Comparison of ENCODE assay signal across 15 mouse cellular contexts in genomic region chr15:100628797-100629196, GRCm38 (mm10). TPM values are rescaled to one million over a fixed set of nuclear protein-coding genes. Genes with fewer than 3 reads are reported as not detected.
DNase-seq lines count a peak whose midpoint lies in the region; ATAC-seq lines count a peak whose summit lies in the region.
"Had no signal": no experiment of that assay in that cellular context is flagged by ENCODE, and none has a peak within 500 bp of the region (broad histone marks: within the 10 kb centered on the region; RNA-seq: fewer than 3 reads in every experiment).

No protein-coding gene starts in this region.

- DNase-seq in heart, postnatal 36 days, result no peak
- no peak for DNase-seq in limb, embryonic 10.5 days (ENCODE audit: low spot score)
- peak; percentile 72 for DNase-seq in R1 (ENCODE audit: low read depth, low spot score)
- DNase-seq in lung, postnatal 14 days, result peak; percentile 37
- DNase-seq in spleen, postnatal 4 days (ENCODE audit: low spot score in 2 of 2), result no peak
- no peak for DNase-seq in left cerebral cortex, postnatal 36 days (ENCODE audit: low spot score in 2 of 2)
- DNase-seq: cerebellum, adult 18-20 months; gastrocnemius, postnatal 14 days had no signal

- WGBS in heart, embryonic 15.5 days, result 53% methylated on average over 7 of the region's 7 CpGs
- WGBS in limb, embryonic 15.5 days, result 57% methylated on average over 7 of the region's 7 CpGs
- WGBS in limb, embryonic 10.5 days, result 51% methylated on average over 7 of the region's 7 CpGs

- peak overlapping the region; percentile 33; the same call in 1 of the 2 replicates for H3K27ac ChIP-seq in heart, embryonic 15.5 days
- H3K27ac ChIP-seq in limb, embryonic 15.5 days, result peak overlapping the region; percentile 38; the same call in 1 of the 2 replicates
- H3K27ac ChIP-seq in limb, embryonic 10.5 days, result no peak overlapping the region
- H3K27ac ChIP-seq: hindbrain, embryonic 12.5 days; macrophage; midbrain, embryonic 13.5 days had no signal

- no peak overlapping the region for H3K9ac ChIP-seq in heart, embryonic 15.5 days
- no peak overlapping the region for H3K9ac ChIP-seq in limb, embryonic 15.5 days
- H3K9ac ChIP-seq: hindbrain, embryonic 12.5 days; midbrain, embryonic 13.5 days had no signal

- H3K27me3 ChIP-seq in heart, embryonic 15.5 days, result 0 out of 2 replicates have a peak, but pooled peaks cover 4% of the 10 kb centered on the region
- no peaks in the 10 kb centered on the region for H3K27me3 ChIP-seq in limb, embryonic 15.5 days
- H3K27me3 ChIP-seq in limb, embryonic 10.5 days (ENCODE audit: low read depth, poor library complexity, severe bottlenecking), result peaks cover 14% of the 10 kb centered on the region
- H3K27me3 ChIP-seq: Patski had no signal

- ATAC-seq in heart, embryonic 15.5 days (replicated peaks; ENCODE audit: insufficient number of reproducible peaks, insufficient read depth, low FRiP score, low read depth), result no peak
- no peak for ATAC-seq in limb, embryonic 15.5 days (ENCODE audit: insufficient number of reproducible peaks, low FRiP score, low TSS enrichment, low read depth)
- ATAC-seq: intestine, embryonic 16.5 days; midbrain, embryonic 13.5 days; Patski had no signal

- intact Hi-C loops in heart, postnatal 36 days (cut with DNase I), result no loop called here
- intact Hi-C loops in left cerebral cortex, postnatal 36 days (cut with DNase I), result no loop called here

- H3K4me3 ChIP-seq in heart, embryonic 15.5 days, result no peak overlapping the region
- H3K4me3 ChIP-seq in limb, embryonic 15.5 days, result no peak overlapping the region
- no peak overlapping the region for H3K4me3 ChIP-seq in limb, embryonic 10.5 days
- H3K4me3 ChIP-seq: hindbrain, embryonic 12.5 days; midbrain, embryonic 13.5 days had no signal

- no peak overlapping the region for H3K4me2 ChIP-seq in heart, embryonic 15.5 days
- H3K4me2 ChIP-seq in limb, embryonic 15.5 days, result no peak overlapping the region
- H3K4me2 ChIP-seq: hindbrain, embryonic 12.5 days; midbrain, embryonic 13.5 days had no signal

- H3K4me1 ChIP-seq in heart, embryonic 15.5 days (replicated peaks), result peaks cover 13% of the 10 kb centered on the region; the same call in 1 of the 2 replicates
- peaks cover 11% of the 10 kb centered on the region for H3K4me1 ChIP-seq in limb, embryonic 15.5 days
- peaks cover 19% of the 10 kb centered on the region for H3K4me1 ChIP-seq in limb, embryonic 10.5 days

- H3K36me3 ChIP-seq in heart, embryonic 15.5 days, result no peaks in the 10 kb centered on the region
- H3K36me3 ChIP-seq in limb, embryonic 15.5 days, result no peaks in the 10 kb centered on the region
- no peaks in the 10 kb centered on the region for H3K36me3 ChIP-seq in limb, embryonic 10.5 days
- H3K36me3 ChIP-seq: hindbrain, embryonic 12.5 days; midbrain, embryonic 13.5 days had no signal

- H3K9me3 ChIP-seq in heart, embryonic 15.5 days (replicated peaks), result no peaks in the 10 kb centered on the region
- no peaks in the 10 kb centered on the region for H3K9me3 ChIP-seq in limb, embryonic 15.5 days
- no peaks in the 10 kb centered on the region for H3K9me3 ChIP-seq in limb, embryonic 10.5 days (replicated peaks)
- H3K9me3 ChIP-seq: hindbrain, embryonic 12.5 days; midbrain, embryonic 13.5 days had no signal

RNA-seq across cellular contexts. Expression of gene Smagp, which starts 7.9 kb away (rescaled TPM):
- polyA plus RNA-seq in heart, embryonic 15.5 days (2015; fragmentation: Nextera tagmentation; extraction: Ambion mirVana), result 14.6 and 15.3 TPM in 2 replicates
- 10 to 100 TPM; 13.7 to 15.8 TPM for total RNA-seq in heart, postnatal 36 days (2021)
- 34.8 and 36.6 TPM in 2 replicates for polyA plus RNA-seq in limb, embryonic 15.5 days (2015; fragmentation: Nextera tagmentation; extraction: Ambion mirVana)
- polyA plus RNA-seq in limb, embryonic 10.5 days (2016; fragmentation: Nextera tagmentation; extraction: Ambion mirVana), result 5.0 and 6.7 TPM in 2 replicates
- total RNA-seq in left cerebral cortex, postnatal 36 days (2021), result 1 to 10 TPM; 1.8 to 1.9 TPM

RNA-seq across cellular contexts. Expression of gene Dazap2, which starts 13.6 kb away (rescaled TPM):
- 201 and 225 TPM in 2 replicates for polyA plus RNA-seq in heart, embryonic 15.5 days (2015; fragmentation: Nextera tagmentation; extraction: Ambion mirVana)
- 100 to 1,000 TPM; 161 to 177 TPM for total RNA-seq in heart, postnatal 36 days (2021)
- 166 and 185 TPM in 2 replicates for polyA plus RNA-seq in limb, embryonic 15.5 days (2015; fragmentation: Nextera tagmentation; extraction: Ambion mirVana)
- polyA plus RNA-seq in limb, embryonic 10.5 days (2016; fragmentation: Nextera tagmentation; extraction: Ambion mirVana), result 189 and 195 TPM in 2 replicates
- total RNA-seq in left cerebral cortex, postnatal 36 days (2021), result 100 to 1,000 TPM; 106 to 120 TPM

RNA-seq across cellular contexts. Expression of gene Pou6f1, which starts 29.0 kb away (rescaled TPM):
- 4.3 and 5.1 TPM in 2 replicates for polyA plus RNA-seq in heart, embryonic 15.5 days (2015; fragmentation: Nextera tagmentation; extraction: Ambion mirVana)
- total RNA-seq in heart, postnatal 36 days (2021), result 10 to 100 TPM; 10.8 to 13.3 TPM
- 4.9 and 7.4 TPM in 2 replicates for polyA plus RNA-seq in limb, embryonic 15.5 days (2015; fragmentation: Nextera tagmentation; extraction: Ambion mirVana)
- polyA plus RNA-seq in limb, embryonic 10.5 days (2016; fragmentation: Nextera tagmentation; extraction: Ambion mirVana), result 1.1 and 2.9 TPM in 2 replicates
- 100 to 1,000 TPM; 128 to 140 TPM for total RNA-seq in left cerebral cortex, postnatal 36 days (2021)

RNA-seq across cellular contexts. Expression of gene Bin2, which starts 40.6 kb away (rescaled TPM):
- 2.6 and 9.4 TPM in 2 replicates for polyA plus RNA-seq in heart, embryonic 15.5 days (2015; fragmentation: Nextera tagmentation; extraction: Ambion mirVana)
- total RNA-seq in heart, postnatal 36 days (2021), result 1 to 10 TPM; 1.6 TPM
- polyA plus RNA-seq in limb, embryonic 15.5 days (2015; fragmentation: Nextera tagmentation; extraction: Ambion mirVana), result 4.8 and 4.9 TPM in 2 replicates
- 2.6 and 3.5 TPM in 2 replicates for polyA plus RNA-seq in limb, embryonic 10.5 days (2016; fragmentation: Nextera tagmentation; extraction: Ambion mirVana)
- 1 to 10 TPM; 4.5 to 6.2 TPM for total RNA-seq in left cerebral cortex, postnatal 36 days (2021)
- polyA plus RNA-seq: Patski had no signal

RNA-seq across cellular contexts. Expression of gene Cela1, which starts 58.9 kb away (rescaled TPM):
- polyA plus RNA-seq in heart, embryonic 15.5 days (2015; fragmentation: Nextera tagmentation; extraction: Ambion mirVana), result 1.4 and 2.2 TPM in 2 replicates
- under 1 TPM in 1 of 2 experiments, not detected in 1; 0.98 TPM for total RNA-seq in heart, postnatal 36 days (2021)
- polyA plus RNA-seq in limb, embryonic 15.5 days (2015; fragmentation: Nextera tagmentation; extraction: Ambion mirVana), result 4.2 and 6.3 TPM in 2 replicates
- 0.74 and 1.7 TPM in 2 replicates for polyA plus RNA-seq in limb, embryonic 10.5 days (2016; fragmentation: Nextera tagmentation; extraction: Ambion mirVana)
- total RNA-seq in left cerebral cortex, postnatal 36 days (2021), result 1 to 10 TPM; 3.6 to 4.4 TPM
- total RNA-seq: gastrocnemius, postnatal 14 days had no signal

Comparison
In these comparisons a context has a peak if more than half of its experiments do, and no peak if none do; other contexts are left out.
1. DNase-seq: peak in R1 (single experiment) and lung, postnatal 14 days (single experiment); none in heart, postnatal 36 days (0 of 2), limb, embryonic 10.5 days (single experiment), spleen, postnatal 4 days (0 of 2) and left cerebral cortex, postnatal 36 days (0 of 2).